Mouse (Mus musculus): Measurements from ENCODE around the gene Lor. TPM values are rescaled to one million over a fixed set of nuclear protein-coding genes. Genes with fewer than 3 reads are reported as not detected.

The Lor gene
- polyA plus RNA-seq, 1 experiment from 2014 or later, result 1.00 TPM

DNA sequence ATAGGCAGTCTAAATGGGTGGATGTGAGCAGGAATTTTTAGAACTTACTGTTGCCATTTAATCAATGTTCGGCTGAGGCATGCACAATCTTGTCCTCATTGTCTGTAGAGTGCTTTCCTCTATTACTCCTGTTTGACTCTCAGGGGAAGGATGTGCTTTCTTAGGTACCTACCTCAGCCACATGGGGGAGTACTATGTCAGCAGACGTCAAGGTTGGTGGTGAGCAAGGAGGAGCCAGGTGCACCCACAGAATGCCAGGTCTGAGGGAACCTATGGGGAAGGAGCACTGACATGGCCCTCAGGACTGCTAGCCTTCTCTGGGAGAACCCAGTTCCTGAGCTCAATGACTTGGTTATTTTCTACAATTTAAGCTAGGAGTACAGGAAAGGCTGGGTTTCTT lies 49.7 kb downstream of the Lor start:
- 40% methylated on average over 2 of the region's 2 CpGs for WGBS

More for the DNA sequence above, 49.7 kb downstream of the Lor start:
- no peaks in the 10 kb centered on the region for H3K36me3 ChIP-seq
- no peak overlapping the region for H3K4me3 ChIP-seq
- no peaks in the 10 kb centered on the region for H3K4me1 ChIP-seq (replicated peaks)
- no peak overlapping the region for H3K4me2 ChIP-seq
- H3K9me3 ChIP-seq (replicated peaks), result no peaks in the 10 kb centered on the region
- no peak overlapping the region for H3K27ac ChIP-seq
- H3K9ac ChIP-seq, result no peak overlapping the region
- no peak for ATAC-seq (replicated peaks; ENCODE audit: insufficient number of reproducible peaks, insufficient read depth, low FRiP score, low read depth)
- no peaks in the 10 kb centered on the region for H3K27me3 ChIP-seq

Small RNA genes within 50 kb of the gene (microRNA-seq; reads per million reads assigned to microRNA genes)
- not detected for gene Gm25145

Other genes with a start within 250 kb of the Lor start
- not detected in 2 replicates for gene Pglyrp3, start 68.6 kb downstream of the Lor start, polyA plus RNA-seq (2015; fragmentation: Nextera tagmentation; extraction: Ambion mirVana)
- not detected in 2 replicates for gene Prr9, start 40.8 kb upstream of the Lor start, polyA plus RNA-seq (2015; fragmentation: Nextera tagmentation; extraction: Ambion mirVana)
- gene Lelp1, start 59.6 kb upstream of the Lor start, polyA plus RNA-seq (2015; fragmentation: Nextera tagmentation; extraction: Ambion mirVana), result not detected in 2 replicates
- gene Sprr2a1, start 132.7 kb upstream of the Lor start, polyA plus RNA-seq (2015; fragmentation: Nextera tagmentation; extraction: Ambion mirVana), result 0.20 and 0.56 TPM in 2 replicates
- gene Sprr2a2, start 132.8 kb upstream of the Lor start, polyA plus RNA-seq (2015; fragmentation: Nextera tagmentation; extraction: Ambion mirVana), result 6.6 and 35.7 TPM in 2 replicates
- 0.64 and 2.6 TPM in 2 replicates for gene Sprr2a3, start 202.3 kb upstream of the Lor start, polyA plus RNA-seq (2015; fragmentation: Nextera tagmentation; extraction: Ambion mirVana)
- not detected in 2 replicates for gene Sprr2b, start 233.5 kb upstream of the Lor start, polyA plus RNA-seq (2015; fragmentation: Nextera tagmentation; extraction: Ambion mirVana)

Measured in heart, embryonic 15.5 days (tissue).